Mouse (Mus musculus): Measurements from ENCODE around the gene Prm2. TPM values are rescaled to one million over a fixed set of nuclear protein-coding genes. Genes with fewer than 3 reads are reported as not detected.

Gene Prm2
- total RNA-seq, 1 experiment from 2014 or later = 11.8 TPM

DNA sequence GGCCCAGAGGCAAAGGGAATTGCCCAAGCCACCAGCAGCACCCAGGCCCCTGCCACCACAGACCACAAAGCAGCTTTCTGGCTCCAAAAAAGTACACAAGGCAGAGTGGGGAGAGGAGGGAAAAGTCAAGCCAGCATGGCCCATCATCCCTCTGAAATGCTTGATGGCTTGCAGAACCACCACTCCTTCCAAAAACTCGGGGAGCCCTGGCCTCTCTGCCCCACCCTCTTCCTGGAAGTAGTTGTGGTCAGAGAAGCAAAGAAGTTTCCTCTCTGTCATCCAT lies 12.8 kb downstream of the Prm2 start:
- ATAC-seq (replicated peaks; ENCODE audit: insufficient number of reproducible peaks, low FRiP score, low TSS enrichment, poor library complexity, severe bottlenecking) = no peak

DNA sequence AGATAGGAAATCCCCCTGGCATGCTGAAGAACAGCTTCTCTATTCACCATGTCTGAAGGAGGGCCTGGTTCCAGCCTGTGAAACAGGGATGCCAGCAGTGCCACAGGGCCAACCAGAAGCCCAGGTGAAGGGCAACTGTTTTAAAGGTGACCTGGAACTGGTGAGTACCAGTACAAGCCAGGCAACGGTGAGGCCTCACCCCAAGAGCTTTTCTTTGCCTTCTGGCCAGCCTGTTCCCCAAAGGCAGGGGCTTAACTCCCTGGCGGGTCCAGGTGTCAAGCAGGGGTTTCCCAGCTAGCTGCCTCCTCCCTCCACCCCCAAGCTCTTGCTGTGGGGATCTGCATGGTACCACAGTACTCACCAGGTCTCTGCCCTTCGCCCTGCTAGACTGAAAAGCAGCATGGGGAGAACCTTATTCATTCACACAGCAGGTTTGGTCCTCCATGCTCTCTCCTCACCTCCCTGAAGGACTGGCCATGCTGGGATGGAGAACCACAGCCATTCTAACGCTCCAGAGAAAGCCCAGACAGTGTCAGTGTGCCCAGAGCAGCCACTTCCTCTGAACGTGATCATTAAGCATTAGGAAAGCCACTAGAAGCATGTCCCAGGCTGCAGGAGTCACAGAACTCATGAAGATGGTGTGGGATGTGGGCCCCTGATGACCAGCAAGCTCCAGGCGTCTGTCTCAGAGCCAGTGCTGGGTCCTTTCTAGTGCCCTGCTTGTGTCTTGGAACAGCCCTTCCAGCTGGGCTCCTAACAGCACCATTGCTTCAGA lies 13.4 kb downstream of the Prm2 start:
- no peak for ATAC-seq (replicated peaks; ENCODE audit: insufficient number of reproducible peaks, low FRiP score, low TSS enrichment, poor library complexity, severe bottlenecking)

DNA sequence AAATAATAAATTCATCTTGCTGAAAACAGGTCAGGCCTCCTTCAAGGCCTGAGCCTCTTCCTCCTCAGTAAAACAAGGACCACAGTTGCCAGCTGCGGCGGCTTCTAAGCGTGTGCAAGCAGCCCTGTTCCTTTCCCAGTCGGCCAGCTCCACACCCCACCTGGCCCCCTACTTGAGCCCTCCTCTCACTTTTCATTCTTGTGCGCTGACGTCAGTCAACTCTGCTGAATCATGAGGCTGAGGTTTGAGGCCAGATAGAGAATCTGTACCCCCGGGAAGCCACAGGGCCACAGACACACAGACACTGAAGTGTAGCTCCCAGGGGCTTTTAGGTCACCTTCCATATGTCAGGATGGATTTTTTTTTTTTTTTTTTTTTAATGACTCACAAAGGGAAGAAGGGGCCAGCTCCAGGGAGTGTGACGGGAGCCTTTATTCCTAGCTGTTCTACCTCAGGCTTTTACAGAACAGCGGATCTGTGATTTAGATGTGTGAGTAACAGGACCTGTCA lies 14.0 kb downstream of the Prm2 start:
- no peak for ATAC-seq (replicated peaks; ENCODE audit: insufficient number of reproducible peaks, low FRiP score, low TSS enrichment, poor library complexity, severe bottlenecking)

DNA sequence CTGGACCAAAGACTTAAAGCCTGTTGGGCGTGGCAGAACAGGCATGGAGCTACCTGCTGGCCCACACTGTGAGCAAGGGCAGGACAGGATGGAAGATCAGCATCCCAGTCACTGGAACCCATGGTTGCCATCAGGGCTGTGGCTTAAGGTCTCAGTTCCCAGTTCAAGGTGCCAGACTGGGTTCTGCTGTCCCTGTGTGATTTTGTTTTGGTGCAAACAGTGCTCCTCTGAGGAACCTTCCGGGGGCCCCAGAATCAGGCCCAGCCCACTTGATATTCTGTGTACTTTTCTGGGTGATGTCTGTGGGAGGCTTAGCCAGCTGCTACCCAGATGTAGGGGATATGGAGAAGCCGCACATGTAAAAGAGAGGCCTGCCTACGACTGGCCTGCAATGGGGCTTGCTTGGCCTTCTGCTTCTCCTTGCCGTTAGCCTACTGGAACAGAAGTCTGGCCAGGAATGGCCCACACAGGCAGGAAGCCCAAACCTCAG lies 15.3 kb downstream of the Prm2 start:
- ATAC-seq (replicated peaks; ENCODE audit: insufficient number of reproducible peaks, low FRiP score, low TSS enrichment, poor library complexity, severe bottlenecking) = no peak

DNA sequence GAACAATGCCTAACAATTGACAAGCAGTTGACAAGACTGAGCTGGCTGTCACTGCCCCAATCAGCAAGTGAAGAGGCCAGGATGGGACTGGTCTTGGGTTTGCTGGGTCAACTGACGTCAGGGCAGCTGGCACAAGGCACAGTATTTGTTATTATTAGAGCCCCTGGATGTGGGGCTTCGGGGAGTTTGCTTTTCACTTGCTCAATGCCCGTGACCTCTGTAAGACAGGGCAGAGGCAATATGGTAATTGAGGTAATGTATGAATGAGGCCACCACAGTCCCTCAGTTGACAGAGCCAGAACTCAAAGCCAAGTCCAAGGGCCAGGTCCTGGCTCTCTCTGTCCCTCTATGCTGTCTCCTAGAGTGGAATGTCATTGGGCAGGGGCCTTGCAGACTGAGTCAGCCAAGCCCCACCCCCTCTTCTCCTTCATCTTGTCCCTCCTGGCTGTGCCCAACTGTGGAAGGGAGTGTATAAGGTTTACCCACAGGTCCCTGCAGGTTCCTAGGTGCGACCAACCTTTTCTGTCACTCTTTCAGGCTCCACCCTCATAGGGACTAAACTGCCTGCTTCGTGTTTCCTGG lies 18.3 kb downstream of the Prm2 start:
- ATAC-seq (replicated peaks; ENCODE audit: insufficient number of reproducible peaks, low FRiP score, low TSS enrichment, poor library complexity, severe bottlenecking) = no peak

DNA sequence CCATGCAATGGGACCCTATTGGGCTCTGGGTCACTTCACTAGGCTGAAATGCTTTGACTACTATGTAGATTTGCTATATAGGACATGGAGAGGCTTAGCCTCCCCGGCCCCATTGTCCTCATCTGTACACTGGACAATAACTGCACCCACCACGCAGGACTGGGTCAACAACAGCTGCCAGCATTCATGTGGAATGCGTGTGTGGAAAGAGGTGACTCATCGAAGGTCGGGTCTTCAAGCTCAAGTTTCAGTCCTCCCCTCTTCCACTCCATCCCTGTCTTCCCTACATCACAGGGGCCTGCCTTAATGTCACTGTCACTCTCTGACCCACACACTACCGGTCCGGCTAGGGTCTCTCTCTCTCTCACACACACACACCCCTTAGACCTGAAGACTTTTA lies 19.6 kb downstream of the Prm2 start:
- no peak for ATAC-seq (replicated peaks; ENCODE audit: insufficient number of reproducible peaks, low FRiP score, low TSS enrichment, poor library complexity, severe bottlenecking)

DNA sequence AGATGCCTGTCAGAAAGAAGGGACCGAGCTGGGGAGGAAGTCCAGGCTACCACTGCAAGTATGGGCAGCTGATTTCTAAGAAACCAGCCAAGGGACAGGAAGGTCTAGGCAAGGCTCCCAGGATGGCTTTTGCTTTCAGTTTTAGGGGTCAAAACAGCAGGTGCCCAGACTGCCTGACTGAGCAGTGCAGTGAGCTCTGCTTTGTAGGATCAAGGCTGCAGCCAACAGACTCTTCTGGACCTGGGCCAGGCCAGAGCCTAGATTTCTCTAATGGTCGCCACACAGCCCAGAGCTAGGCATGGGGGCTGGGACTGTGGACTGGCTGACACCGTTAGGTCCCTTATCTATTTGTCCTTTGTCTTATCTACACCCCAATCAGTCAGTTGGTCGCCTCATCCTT lies 21.2 kb downstream of the Prm2 start:
- ATAC-seq (replicated peaks; ENCODE audit: insufficient number of reproducible peaks, low FRiP score, low TSS enrichment, poor library complexity, severe bottlenecking) = no peak; the same call in 1 of the 2 replicates

DNA sequence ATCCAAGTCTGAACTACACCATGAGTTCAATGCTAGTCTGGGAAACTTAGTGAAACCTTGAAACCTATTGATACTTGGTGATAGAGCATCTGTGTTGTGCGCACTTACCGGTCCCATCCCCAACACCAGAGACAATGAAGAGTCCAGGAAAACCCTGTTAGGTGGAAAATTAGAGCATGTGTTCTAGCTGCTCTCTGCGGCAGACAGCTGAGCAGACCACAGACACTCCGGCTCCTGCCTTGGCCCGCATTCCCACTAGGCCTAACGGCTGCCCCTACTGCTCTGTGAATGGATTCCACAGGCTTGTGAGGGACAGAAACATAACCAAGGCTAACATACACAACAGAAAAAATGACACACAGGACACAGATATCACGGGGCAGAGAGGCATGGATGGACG lies 22.4 kb downstream of the Prm2 start:
- no peak for ATAC-seq (replicated peaks; ENCODE audit: insufficient number of reproducible peaks, low FRiP score, low TSS enrichment, poor library complexity, severe bottlenecking)

DNA sequence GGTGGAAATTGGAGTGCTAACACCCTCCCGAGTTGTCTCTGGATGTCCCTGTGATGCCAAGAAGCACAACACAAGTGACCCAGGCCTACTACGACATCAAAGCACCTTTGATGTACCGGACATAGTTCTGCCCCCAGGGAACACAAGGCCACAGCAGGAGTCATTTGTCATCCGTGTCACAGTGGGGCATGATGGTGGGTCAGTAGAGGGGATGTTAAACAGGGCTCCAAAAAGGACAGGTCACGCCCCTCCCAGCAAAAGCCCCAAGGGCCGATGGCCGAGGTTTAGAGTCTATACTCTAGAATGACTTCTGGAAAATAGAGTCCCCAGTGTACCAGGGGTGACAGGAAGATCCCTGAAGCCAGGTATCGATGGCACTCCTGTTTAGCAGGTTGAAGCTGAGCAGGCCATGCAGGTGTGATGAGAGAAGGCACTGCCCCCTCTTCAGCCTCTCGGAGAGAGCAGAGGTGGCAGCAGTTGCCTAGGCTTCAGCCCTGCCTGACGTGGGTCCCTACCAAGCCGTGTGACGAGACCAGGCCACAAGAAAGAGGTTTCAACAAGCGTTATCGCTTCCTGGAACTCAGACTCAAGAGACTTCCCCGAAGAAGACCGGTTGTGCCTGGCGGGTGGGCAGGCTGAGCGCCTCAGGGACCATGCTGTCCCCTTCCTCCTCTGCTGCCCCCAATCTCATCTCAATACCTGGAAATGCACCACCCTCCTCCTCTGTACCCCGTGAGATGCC lies 24.0 kb downstream of the Prm2 start:
- ATAC-seq (replicated peaks; ENCODE audit: insufficient number of reproducible peaks, low FRiP score, low TSS enrichment, poor library complexity, severe bottlenecking) = 0 out of 2 replicates have a peak, but pooled peaks have one; percentile 5

DNA sequence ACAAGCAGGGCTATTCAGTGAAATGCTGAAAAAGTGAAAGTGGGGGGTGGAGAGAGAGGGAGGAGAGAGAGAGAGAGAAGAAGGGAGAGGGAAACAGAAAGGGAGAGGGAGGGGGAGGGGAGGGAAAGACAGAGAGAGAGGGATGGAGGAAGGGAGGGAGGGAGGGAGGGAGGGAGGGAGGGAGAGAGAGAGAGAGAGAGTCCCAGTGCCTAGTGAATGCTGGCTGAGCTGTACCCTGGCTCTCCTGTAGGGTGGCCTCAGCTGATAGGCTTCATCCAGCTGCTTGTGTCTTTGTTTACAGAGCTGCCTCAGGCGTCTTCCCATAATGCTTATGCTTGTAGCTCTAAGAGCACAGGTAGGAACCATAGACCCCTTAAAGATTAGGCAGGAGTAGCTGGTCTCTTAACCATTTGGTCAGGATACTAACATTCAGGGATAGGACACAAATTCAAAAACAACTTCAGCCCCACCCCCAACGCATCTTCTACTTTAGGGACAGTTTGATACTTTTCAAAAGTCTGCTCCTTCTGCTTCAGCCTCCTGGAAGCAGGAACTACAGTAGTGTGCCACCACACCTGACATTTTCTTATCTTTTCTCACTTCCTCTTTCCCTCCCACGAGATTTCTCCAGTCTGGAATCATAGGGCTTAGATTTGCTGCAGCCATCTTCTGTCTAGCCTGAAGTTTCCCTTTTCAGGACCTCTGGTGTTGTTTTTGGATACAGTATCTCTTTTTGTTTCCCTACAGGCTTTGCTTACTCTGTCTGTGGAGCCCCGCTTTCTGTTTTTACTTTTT lies 25.2 kb downstream of the Prm2 start:
- no peak for ATAC-seq (replicated peaks; ENCODE audit: insufficient number of reproducible peaks, low FRiP score, low TSS enrichment, poor library complexity, severe bottlenecking)

DNA sequence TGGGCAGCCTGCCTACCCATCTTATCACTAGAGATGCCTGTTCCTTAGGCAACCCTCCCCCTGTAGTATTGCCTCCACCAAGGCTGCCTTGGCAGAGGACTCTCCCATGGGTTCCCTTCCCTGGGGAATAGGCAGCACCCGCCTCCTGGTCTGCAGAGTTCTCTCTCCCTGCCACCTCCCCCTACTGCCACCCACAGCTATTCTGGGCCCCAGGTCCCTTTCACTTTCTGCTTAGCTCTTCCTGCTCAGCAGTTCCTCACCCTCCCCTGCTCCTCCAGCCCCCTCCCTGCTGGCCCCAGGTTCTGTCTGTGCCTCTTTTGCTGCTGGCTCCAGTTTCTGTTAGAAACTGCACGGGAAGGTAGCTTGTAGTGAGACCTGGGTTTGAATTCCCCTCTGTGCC lies 26.3 kb downstream of the Prm2 start:
- peak; percentile 25; the same call in 1 of the 2 replicates for ATAC-seq (replicated peaks; ENCODE audit: insufficient number of reproducible peaks, low FRiP score, low TSS enrichment, poor library complexity, severe bottlenecking)

DNA sequence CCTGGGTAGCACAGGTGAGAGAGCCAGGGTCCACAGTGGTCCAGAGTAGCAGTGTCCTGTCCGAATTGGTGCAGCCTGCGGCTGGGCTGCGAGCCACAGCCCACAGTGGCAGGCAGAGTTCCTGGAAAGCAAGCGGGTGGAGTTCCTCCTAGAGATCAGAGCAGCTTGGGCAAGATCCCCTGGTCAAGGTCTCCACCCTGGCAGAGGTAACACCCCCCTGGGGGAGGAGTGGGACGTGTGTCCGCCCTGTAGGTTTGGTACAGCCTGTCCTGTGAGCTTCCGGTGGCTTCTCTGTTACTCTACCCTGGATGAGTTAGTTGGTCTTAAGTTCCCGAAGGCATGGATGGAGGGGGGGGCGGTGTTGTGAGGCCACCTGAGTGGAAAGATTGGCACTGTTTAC lies 27.1 kb downstream of the Prm2 start:
- ATAC-seq (replicated peaks; ENCODE audit: insufficient number of reproducible peaks, low FRiP score, low TSS enrichment, poor library complexity, severe bottlenecking) = peak; percentile 65

DNA sequence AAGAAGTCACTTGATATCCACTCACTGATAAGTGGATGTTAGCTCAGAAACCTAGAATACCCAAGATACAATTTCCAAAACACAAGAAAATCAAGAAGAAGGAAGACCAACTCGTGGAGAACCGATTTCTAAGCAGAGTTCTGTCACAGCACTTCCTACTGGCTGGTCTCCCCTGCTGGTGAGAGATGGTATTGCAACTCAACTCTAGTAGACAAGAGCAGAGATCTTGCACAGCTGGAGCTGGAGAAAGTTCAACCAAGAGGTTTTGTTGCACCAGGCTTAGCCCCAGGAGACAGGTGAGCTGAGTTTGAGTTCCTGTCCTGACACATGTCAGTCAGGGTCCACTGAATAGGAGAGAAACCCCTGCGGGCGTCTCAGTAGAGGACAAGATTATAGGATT lies 28.8 kb downstream of the Prm2 start:
- ATAC-seq (replicated peaks; ENCODE audit: insufficient number of reproducible peaks, low FRiP score, low TSS enrichment, poor library complexity, severe bottlenecking) = no peak

DNA sequence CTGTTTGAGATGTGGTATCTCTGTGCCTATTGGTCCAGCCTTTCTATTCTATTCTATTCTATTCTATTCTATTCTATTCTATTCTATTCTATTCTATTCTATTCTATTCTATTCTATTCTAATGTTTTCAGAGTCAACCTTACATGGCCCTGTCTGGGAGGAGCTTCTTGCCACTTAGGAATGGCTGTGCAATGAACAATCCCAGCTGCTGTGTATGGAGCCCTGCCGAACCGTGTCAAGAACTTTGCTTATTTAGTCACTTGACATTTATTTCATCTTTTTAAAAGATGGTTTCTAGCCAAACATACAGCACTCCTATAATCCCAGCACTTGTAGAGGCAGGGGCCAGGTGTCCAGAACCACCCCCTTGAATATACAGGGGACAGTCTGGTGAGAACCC lies 31.6 kb downstream of the Prm2 start:
- ATAC-seq (replicated peaks; ENCODE audit: insufficient number of reproducible peaks, low FRiP score, low TSS enrichment, poor library complexity, severe bottlenecking) = no peak

DNA sequence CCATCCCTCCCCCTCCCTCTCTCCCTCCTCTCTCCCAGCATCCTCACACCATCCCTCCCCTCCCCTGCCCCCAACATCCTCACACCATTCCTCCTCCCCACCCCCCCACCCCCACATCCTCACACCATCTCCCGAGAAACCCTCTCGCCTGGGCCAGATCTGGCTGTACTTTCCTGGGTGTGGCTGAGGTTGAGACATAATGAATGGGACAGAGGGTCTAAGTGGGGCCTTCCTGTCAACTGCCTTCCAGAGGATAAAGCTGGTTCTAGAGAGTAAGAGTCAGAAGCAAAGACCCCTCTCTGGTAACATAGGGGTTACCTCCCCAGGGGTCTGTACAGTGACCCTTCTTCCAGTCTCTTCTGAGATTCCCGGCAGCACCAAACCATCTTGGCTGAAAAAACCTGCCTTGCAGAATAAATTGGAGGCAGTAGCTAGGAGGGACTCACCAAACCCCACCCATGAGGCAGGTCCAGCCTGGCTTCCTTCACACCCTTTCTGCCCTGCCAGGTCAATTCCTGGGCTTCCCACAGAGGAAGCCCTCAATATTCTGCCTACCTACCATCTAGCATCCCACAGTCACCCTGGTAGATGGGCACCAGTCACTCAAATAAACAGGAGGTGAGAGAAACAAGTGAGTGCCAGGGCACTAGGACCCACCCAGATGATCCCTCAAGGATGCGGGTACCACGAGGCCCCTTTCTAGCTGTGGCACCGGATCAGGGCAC lies 32.2 kb downstream of the Prm2 start:
- no peak for ATAC-seq (replicated peaks; ENCODE audit: insufficient number of reproducible peaks, low FRiP score, low TSS enrichment, poor library complexity, severe bottlenecking)

DNA sequence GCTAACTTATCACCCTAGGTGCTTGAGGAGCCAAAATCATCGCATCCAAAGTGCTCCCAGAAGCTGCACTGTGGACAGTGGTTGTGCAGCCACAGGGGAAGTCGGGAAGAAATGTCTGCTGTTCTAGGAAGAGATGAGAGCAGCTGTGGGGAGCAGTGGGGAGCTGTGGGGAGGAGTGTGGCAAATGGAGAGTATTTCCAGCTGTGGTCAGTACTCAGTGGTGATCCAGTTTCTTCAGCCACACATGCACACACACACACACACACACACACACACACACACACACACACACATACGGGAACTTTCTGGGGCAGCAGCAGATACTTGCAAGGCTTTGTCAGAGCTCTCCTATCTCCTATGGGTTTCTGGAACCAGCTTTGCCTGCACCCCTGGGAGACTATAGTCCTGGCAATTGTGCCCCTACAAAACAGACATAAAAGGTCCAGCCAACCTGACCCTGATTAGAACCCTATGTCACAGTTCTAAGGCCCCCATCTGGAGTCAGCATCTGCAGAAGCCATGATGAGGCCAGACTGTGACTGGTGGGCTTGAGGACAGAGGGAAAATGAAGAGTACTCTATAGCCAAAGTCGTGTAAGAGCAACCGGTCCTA lies 33.3 kb downstream of the Prm2 start:
- no peak for ATAC-seq (replicated peaks; ENCODE audit: insufficient number of reproducible peaks, low FRiP score, low TSS enrichment, poor library complexity, severe bottlenecking)

DNA sequence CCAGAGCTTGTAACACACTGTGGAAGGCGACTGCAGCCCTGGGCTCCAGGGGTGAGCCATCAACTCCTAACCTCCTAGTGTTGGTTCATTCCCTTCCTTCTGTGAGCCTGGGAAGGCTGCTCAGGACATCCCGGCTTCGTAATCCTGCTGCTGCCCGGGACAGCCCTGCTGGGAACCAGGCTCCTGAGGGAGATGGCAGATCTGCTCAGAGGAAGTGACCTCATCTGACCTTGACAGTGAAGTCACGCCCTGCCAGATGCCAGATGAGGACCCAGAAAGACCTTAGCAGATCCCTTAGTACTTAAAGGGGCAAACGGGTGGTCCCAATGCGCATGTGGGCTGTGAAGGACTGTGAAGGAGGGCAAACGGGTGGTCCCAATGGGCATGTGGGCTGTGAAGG lies 34.8 kb downstream of the Prm2 start:
- ATAC-seq (replicated peaks; ENCODE audit: insufficient number of reproducible peaks, low FRiP score, low TSS enrichment, poor library complexity, severe bottlenecking) = no peak

DNA sequence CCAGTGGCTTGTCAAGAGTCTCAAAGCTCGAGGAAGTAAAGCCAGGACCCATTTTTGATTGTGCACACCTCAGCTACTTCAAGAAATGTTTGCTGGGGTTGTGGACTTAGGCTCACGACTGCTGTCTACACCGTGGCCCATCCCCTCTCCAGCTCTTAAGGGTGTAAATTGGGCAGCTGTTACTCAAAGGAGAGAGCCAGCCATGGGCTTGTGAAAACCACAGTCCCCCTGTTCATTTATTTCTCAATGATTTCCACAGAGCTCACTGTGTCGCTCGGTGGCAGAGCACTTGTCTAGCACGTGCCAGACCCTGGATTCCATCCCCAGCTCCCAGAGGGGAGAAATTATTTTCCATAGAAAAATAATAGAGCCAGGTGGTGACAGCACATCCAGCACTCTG lies 39.8 kb downstream of the Prm2 start:
- no peak for ATAC-seq (replicated peaks; ENCODE audit: insufficient number of reproducible peaks, low FRiP score, low TSS enrichment, poor library complexity, severe bottlenecking)

All from monocyte, adult 5-6 weeks (primary cell).